Mouse (Mus musculus): Measurements from ENCODE around the gene Tbc1d22a.

GRCm38 (mm10) chr15:86415951-86416350 is 201.7 kb downstream of the Tbc1d22a start:
- TF ChIP-seq CTCF (conservative IDR thresholded peaks at IDR 0.05; ENCODE audit: insufficient read depth, insufficient read length, low read depth, low read length) (no peak), POLR2A (IDR thresholded peaks at IDR 0.05; ENCODE audit: low read depth, low read length) (no peak)

Data from kidney, adult 2 months (tissue).